Mouse (Mus musculus) midbrain, embryonic 12.5 days (tissue): ENCODE measurements around the gene Pxylp1. TPM values are rescaled to one million over a fixed set of nuclear protein-coding genes. Genes with fewer than 3 reads are reported as not detected.

Experiments used
- ATAC-seq: fragments of 200-750 bp; cut with Nextera tagmentation; 2 replicates; pipeline ENCODE4 v1.8.0; 2017; ENCODE audit warnings: low read depth, moderate TSS enrichment, moderate library complexity; ENCODE audit not compliant: low FRiP score
- H3K27ac ChIP-seq: fragments of 300-500 bp; sonication (generic); replicated peaks from 2 replicates; pipeline ENCODE4 v1.5.1; 2016; ENCODE audit warnings: mild to moderate bottlenecking
- H3K27me3 ChIP-seq: fragments of 300-500 bp; sonication (generic); 2 replicates; pipeline ENCODE4 v1.6.1; 2016; ENCODE audit warnings: mild to moderate bottlenecking
- H3K36me3 ChIP-seq: fragments of 300-500 bp; sonication (generic); 2 replicates; pipeline ENCODE4 v1.6.1; 2016
- H3K4me1 ChIP-seq: fragments of 300-500 bp; sonication (generic); 2 replicates; pipeline ENCODE4 v1.6.1; 2016
- H3K4me2 ChIP-seq: fragments of 300-500 bp; sonication (generic); replicated peaks from 2 replicates; pipeline ENCODE4 v1.6.1; 2016; ENCODE audit warnings: mild to moderate bottlenecking, moderate library complexity
- H3K4me3 ChIP-seq: fragments of 300-500 bp; sonication (generic); 2 replicates; pipeline ENCODE4 v1.5.1; 2016; ENCODE audit warnings: mild to moderate bottlenecking
- H3K9ac ChIP-seq: fragments of 300-500 bp; sonication (generic); replicated peaks from 2 replicates; pipeline ENCODE4 v1.6.1; 2016; ENCODE audit warnings: mild to moderate bottlenecking, moderate library complexity
- H3K9me3 ChIP-seq: fragments of 300-500 bp; sonication (generic); 2 replicates; pipeline ENCODE4 v1.6.1; 2016; ENCODE audit warnings: mild to moderate bottlenecking
- WGBS: fragments of 180-500 bp; shearing (Covaris S2); methylation state at CpG from one replicate; pipeline ENCODE4 v1.1.7; 2016; 5-methylcytosine and 5-hydroxymethylcytosine counted together
- polyA plus RNA-seq: library from polyadenylated mRNA; unstranded; fragments of >200 nt; fragmentation: Nextera tagmentation; extraction: Ambion mirVana; gene quantifications from 2 replicates; pipeline ENCODE4 v1.2.1, GENCODE M21; 2016

Pxylp1 gene
- polyA plus RNA-seq, 1 experiment from 2014 or later: 61.9 TPM

- ATAC-seq: no peak
- H3K9ac ChIP-seq: no peak overlapping the region
- no peak overlapping the region for H3K4me3 ChIP-seq
- no peak overlapping the region for H3K27ac ChIP-seq
- H3K9me3 ChIP-seq: no peaks in the 10 kb centered on the region
- no peaks in the 10 kb centered on the region for H3K36me3 ChIP-seq
- no peaks in the 10 kb centered on the region for H3K4me1 ChIP-seq
- 87% methylated on average over 8 of the region's 8 CpGs for WGBS
- no peak overlapping the region for H3K4me2 ChIP-seq
- H3K27me3 ChIP-seq: no peaks in the 10 kb centered on the region
Observed at GRCm38 (mm10) chr9:96782062-96782461, 110.4 kb downstream of the Pxylp1 start.

Other genes starting within 250 kb of the Pxylp1 start
- gene Zbtb38, start 139.8 kb downstream of the Pxylp1 start, polyA plus RNA-seq: 17.7 and 19.4 TPM in 2 replicates
- 122 and 126 TPM in 2 replicates for gene Spsb4, start 126.2 kb upstream of the Pxylp1 start, polyA plus RNA-seq
- gene Slc25a36, start 218.5 kb upstream of the Pxylp1 start, polyA plus RNA-seq: 91.7 and 91.8 TPM in 2 replicates